Mouse (Mus musculus): ENCODE results near the gene Eps8.

- no peak for TF ChIP-seq CTCF (IDR thresholded peaks at IDR 0.05; ENCODE audit: low read depth)
- TF ChIP-seq EP300 (IDR thresholded peaks at IDR 0.05; ENCODE audit: low read depth): no peak
Observed at GRCm38 (mm10) chr6:137687667-137688066, 33.0 kb upstream of the Eps8 start.

All from liver, postnatal 0 days (tissue).